Mouse (Mus musculus) intestine, postnatal 0 days (tissue): Measurements from ENCODE around the gene Magea3. TPM values are rescaled to one million over a fixed set of nuclear protein-coding genes. Genes with fewer than 3 reads are reported as not detected.
"Not testable (repeated sequence)": the region's sequence is repeated elsewhere in the genome, so short reads cannot be mapped to it uniquely, and the experiment has no call there.

Experiments used
- ATAC-seq: fragments of 200-750 bp; cut with Nextera tagmentation; 2 replicates; pipeline ENCODE4 v1.8.0; 2017; ENCODE audit warnings: mild to moderate bottlenecking, moderate TSS enrichment, moderate library complexity
- H3K27ac ChIP-seq: fragments of 300-500 bp; sonication (generic); 2 replicates; pipeline ENCODE4 v1.5.1; 2014; ENCODE audit warnings: mild to moderate bottlenecking, low read depth, low read length, moderate library complexity
- H3K27me3 ChIP-seq: fragments of 300-500 bp; sonication (generic); replicated peaks from 2 replicates; pipeline ENCODE4 v1.6.1; 2014; ENCODE audit warnings: low read length, mixed read lengths; ENCODE audit not compliant: control insufficient read depth, insufficient read depth
- H3K36me3 ChIP-seq: fragments of 300-500 bp; sonication (generic); 2 replicates; pipeline ENCODE4 v1.6.1; 2014; ENCODE audit warnings: mild to moderate bottlenecking, moderate library complexity; ENCODE audit not compliant: control insufficient read depth, insufficient read depth
- H3K4me1 ChIP-seq: fragments of 300-500 bp; sonication (generic); replicated peaks from 2 replicates; pipeline ENCODE4 v1.6.1; 2014; ENCODE audit warnings: antibody characterized with exemption, low read length, mixed read lengths; ENCODE audit not compliant: control insufficient read depth, insufficient read depth
- H3K4me2 ChIP-seq: fragments of 300-500 bp; sonication (generic); replicated peaks from 2 replicates; pipeline ENCODE4 v1.6.1; 2014; ENCODE audit warnings: low read depth, mild to moderate bottlenecking, moderate library complexity
- H3K4me3 ChIP-seq: fragments of 300-500 bp; sonication (generic); 2 replicates; pipeline ENCODE4 v1.5.1; 2014; ENCODE audit warnings: low read depth, low read length
- H3K9ac ChIP-seq: fragments of 300-500 bp; sonication (generic); 2 replicates; pipeline ENCODE4 v1.6.1; 2014; ENCODE audit warnings: mild to moderate bottlenecking, low read depth, low read length
- H3K9me3 ChIP-seq: fragments of 300-500 bp; sonication (generic); 2 replicates; pipeline ENCODE4 v1.6.1; 2016; ENCODE audit warnings: mixed run types; ENCODE audit not compliant: control insufficient read depth
- WGBS: fragments of 180-500 bp; shearing (Covaris S2); extraction: QIAGEN DNeasy Blood & Tissue Kit; methylation state at CpG from one replicate; pipeline ENCODE4 v1.1.7; 2014; 5-methylcytosine and 5-hydroxymethylcytosine counted together
- polyA plus RNA-seq: library from polyadenylated mRNA; unstranded; fragments of >200 nt; fragmentation: Nextera tagmentation; extraction: Ambion mirVana; gene quantifications from 2 replicates; pipeline ENCODE4 v1.2.1, GENCODE M21; 2015

Gene Magea3
- not detected in 2 replicates for polyA plus RNA-seq

DNA sequence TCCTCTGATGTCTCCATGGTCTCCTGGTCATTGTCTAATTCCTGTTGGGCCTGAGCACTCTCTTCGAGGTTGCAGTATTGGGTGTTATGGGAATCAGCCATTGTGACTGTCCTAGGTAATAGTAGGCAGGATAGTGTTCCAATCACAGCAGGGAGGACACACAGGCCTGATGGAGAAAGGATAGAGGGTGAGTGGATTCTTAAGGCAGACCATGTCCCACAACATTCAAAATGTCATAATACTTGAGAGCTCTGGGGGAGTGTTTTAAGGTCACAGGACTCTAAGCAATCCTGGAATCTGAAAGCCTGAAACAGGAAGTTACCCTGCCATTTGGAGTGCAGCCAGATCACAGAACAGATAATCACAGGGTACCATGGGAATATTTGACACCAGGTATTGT is at the start of gene Magea3:
Gene Magea3 (minus strand): TSS at position 101 of the 400 bp plus-strand sequence.
- H3K36me3 ChIP-seq, H3K4me3 ChIP-seq, ATAC-seq, H3K9me3 ChIP-seq, H3K9ac ChIP-seq, H3K27ac ChIP-seq, H3K4me2 ChIP-seq, H3K27me3 ChIP-seq, H3K4me1 ChIP-seq: not testable (repeated sequence)
- WGBS, result 40% methylated on average over 1 of the region's 1 CpGs

DNA sequence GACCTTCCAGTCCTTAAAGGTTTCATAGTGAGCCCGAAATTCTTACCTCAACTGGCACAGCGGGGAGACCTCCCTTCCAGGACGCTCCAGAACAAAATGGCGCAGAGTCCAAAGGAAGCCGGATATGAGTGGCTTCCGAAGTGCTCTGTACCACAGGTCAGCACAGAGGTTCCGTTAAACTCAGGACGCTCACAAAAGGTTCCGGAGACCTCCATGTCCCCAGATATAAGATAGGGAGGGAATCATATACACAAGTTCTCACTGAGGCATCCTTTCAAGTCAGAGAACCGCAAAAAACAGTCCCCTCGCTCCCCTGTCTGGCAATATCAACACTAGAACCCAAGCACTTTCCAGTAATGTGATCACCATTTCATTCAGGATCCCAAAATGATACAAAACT is 46.4 kb upstream of the Magea3 start, which contains the start of gene Magea8:
Gene Magea8 (minus strand): TSS at position 101 of the 400 bp plus-strand sequence.
- not testable (repeated sequence) for H3K36me3 ChIP-seq, ATAC-seq, H3K4me3 ChIP-seq, H3K27ac ChIP-seq, H3K4me2 ChIP-seq, H3K9ac ChIP-seq, H3K9me3 ChIP-seq, H3K4me1 ChIP-seq, H3K27me3 ChIP-seq
- 88% methylated on average over 10 of the region's 11 CpGs for WGBS

DNA sequence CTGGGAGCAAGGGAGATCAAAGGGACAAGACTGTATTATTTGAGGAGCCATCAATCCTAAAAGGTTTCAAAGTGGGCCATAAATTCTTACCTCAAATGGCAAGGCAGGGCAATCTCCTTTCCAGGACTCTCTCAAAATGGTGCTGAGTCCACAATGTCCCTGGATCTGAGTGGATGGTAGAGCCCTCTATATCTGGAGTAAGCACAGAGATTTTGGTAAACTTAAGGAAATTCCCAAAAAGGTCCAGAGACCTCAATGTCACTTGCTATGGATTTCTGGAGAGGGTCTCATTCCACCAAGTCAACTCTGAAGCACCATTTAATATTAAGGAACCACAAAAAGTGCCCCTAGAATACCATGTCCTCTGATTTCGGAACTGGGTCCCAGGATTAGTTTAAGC is 13.4 kb downstream of the Magea3 start, which contains the start of gene Magea6:
Gene Magea6 (minus strand): TSS at position 101 of the 400 bp plus-strand sequence.
- not testable (repeated sequence) for H3K36me3 ChIP-seq, H3K9me3 ChIP-seq, H3K27ac ChIP-seq, H3K4me2 ChIP-seq, H3K27me3 ChIP-seq, H3K4me1 ChIP-seq, H3K4me3 ChIP-seq, H3K9ac ChIP-seq, ATAC-seq
- WGBS, result 63% methylated on average over 1 of the region's 1 CpGs

Other genes starting within 250 kb of the Magea3 start
- gene Cldn34b1, start 59.2 kb downstream of the Magea3 start, polyA plus RNA-seq, result not detected in 2 replicates
- not detected in 2 replicates for gene Magea6, start 13.5 kb downstream of the Magea3 start, polyA plus RNA-seq
- not detected in 2 replicates for gene Magea8, start 46.3 kb upstream of the Magea3 start, polyA plus RNA-seq
- gene Magea5, start 113.6 kb upstream of the Magea3 start, polyA plus RNA-seq, result not detected in 2 replicates
- not detected in 2 replicates for gene Magea1, start 140.3 kb upstream of the Magea3 start, polyA plus RNA-seq
- not detected in 2 replicates for gene Magea2, start 144.2 kb upstream of the Magea3 start, polyA plus RNA-seq
- gene Cldn34b2, start 178.9 kb upstream of the Magea3 start, polyA plus RNA-seq, result not detected in 2 replicates